Mouse (Mus musculus) heart, postnatal 4 days (tissue): ENCODE measurements at regions not wholly inside any gene's neighbourhood (a gene's known extent, or its start where the extent isn't known, plus 50 kb on each side); places are given as distances from the start of the nearest gene placed in this dataset.
A peak's percentile ranks its signal among the peaks of the same experiment; 100 is the strongest.

Experiments used
- DNase-seq: peaks from one replicate; pipeline ENCODE4 v3.0.0; 2021

- DNase-seq: no peak
Observed at GRCm38 (mm10) chr11:56285575-56286260, 244.9 kb upstream of the Nmur2 start.

GRCm38 (mm10) chr11:56281201-56281600, 240.4 kb upstream of the Nmur2 start:
- no peak for DNase-seq

- no peak for DNase-seq
Observed at GRCm38 (mm10) chr11:56280216-56280615, 239.4 kb upstream of the Nmur2 start.

- DNase-seq: no peak
Observed at GRCm38 (mm10) chr11:56269915-56270493, 229.2 kb upstream of the Nmur2 start.

GRCm38 (mm10) chr11:56262726-56263125, 221.9 kb upstream of the Nmur2 start:
- DNase-seq: no peak

GRCm38 (mm10) chr11:56256356-56256755, 215.5 kb upstream of the Nmur2 start:
- DNase-seq: no peak

- DNase-seq: no peak
Observed at GRCm38 (mm10) chr11:56254437-56254836, 213.6 kb upstream of the Nmur2 start.

- DNase-seq: no peak
Observed at GRCm38 (mm10) chr11:56247333-56247823, 206.6 kb upstream of the Nmur2 start.

- DNase-seq: no peak
Observed at GRCm38 (mm10) chr11:56246549-56247332, 205.9 kb upstream of the Nmur2 start.

- no peak for DNase-seq
Observed at GRCm38 (mm10) chr11:56244951-56245350, 204.1 kb upstream of the Nmur2 start.

GRCm38 (mm10) chr11:56243447-56243846, 202.6 kb upstream of the Nmur2 start:
- no peak for DNase-seq

GRCm38 (mm10) chr11:56238745-56239144, 197.9 kb upstream of the Nmur2 start:
- DNase-seq: no peak

GRCm38 (mm10) chr11:56224999-56225398, 184.2 kb upstream of the Nmur2 start:
- DNase-seq: peak; percentile 10

- DNase-seq: no peak
Observed at GRCm38 (mm10) chr11:56215706-56216105, 174.9 kb upstream of the Nmur2 start.

- DNase-seq: no peak
Observed at GRCm38 (mm10) chr11:56201844-56202243, 161.0 kb upstream of the Nmur2 start.

GRCm38 (mm10) chr11:56195316-56195715, 154.5 kb upstream of the Nmur2 start:
- no peak for DNase-seq

GRCm38 (mm10) chr11:56193426-56193825, 152.6 kb upstream of the Nmur2 start:
- DNase-seq: no peak

- DNase-seq: no peak
Observed at GRCm38 (mm10) chr11:56173895-56174294, 133.1 kb upstream of the Nmur2 start.

- no peak for DNase-seq
Observed at GRCm38 (mm10) chr11:56173246-56173645, 132.4 kb upstream of the Nmur2 start.

GRCm38 (mm10) chr11:56169576-56169975, 128.8 kb upstream of the Nmur2 start:
- DNase-seq: no peak

- no peak for DNase-seq
Observed at GRCm38 (mm10) chr11:56166849-56167248, 126.0 kb upstream of the Nmur2 start.

GRCm38 (mm10) chr11:56165759-56166158, 124.9 kb upstream of the Nmur2 start:
- no peak for DNase-seq

GRCm38 (mm10) chr11:56160286-56160685, 119.5 kb upstream of the Nmur2 start:
- no peak for DNase-seq
